Comparison of ENCODE assay signal across 8 mouse cellular contexts in the genomic region with DNA sequence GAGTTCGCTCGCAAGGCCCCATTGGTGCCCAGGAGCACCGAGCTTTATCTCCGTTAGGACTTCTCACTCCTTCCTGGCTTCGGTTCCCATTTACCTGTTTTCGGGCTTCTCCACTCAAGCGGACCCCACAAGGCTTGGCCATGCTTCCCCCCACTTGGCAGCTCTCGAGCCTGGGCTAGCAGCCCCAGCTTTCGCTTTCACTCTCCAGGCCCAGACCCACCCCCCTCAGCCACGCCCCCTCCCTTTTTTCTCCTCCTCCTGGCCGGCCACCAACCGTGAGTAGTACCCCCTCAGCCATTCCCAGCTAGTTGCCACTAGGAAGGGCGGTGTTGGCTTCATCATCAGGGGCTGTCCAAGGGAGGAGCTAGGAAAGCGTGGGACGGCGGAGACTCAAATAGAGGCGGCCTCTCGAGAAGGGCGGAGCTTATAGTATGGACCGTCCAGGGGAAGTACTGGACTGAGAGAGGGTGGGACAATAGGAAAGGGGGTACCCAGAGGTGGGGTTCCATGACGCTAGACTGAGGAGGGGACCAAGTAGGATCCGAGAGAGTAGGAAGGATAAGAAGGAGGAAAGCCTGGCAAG. TPM values are rescaled to one million over a fixed set of nuclear protein-coding genes. Genes with fewer than 3 reads are reported as not detected.
DNase-seq lines count a peak whose midpoint lies in the region; ATAC-seq lines count a peak whose summit lies in the region.

Gene Psme2, minus strand, starts transcription at position 366 of the 583 bp plus-strand sequence.

- DNase-seq in c-Kit-negative CD71-positive TER-119-positive erythroid progenitor cells, embryonic 14.5 days (ENCODE audit: low read depth, low spot score): peak; percentile 86
- DNase-seq in fibroblast of lung, adult 2 months (ENCODE audit: low read depth): peak; percentile 97
- DNase-seq in kidney, postnatal 14 days: peak; percentile 96
- DNase-seq in liver, embryonic 13.5 days: peak; percentile 89
- DNase-seq in neural tube, embryonic 10.5 days (ENCODE audit: extremely low spot score, low spot score): peak; percentile 86
- peak; percentile 97 for DNase-seq in telencephalon, adult 2 months (ENCODE audit: low read depth, low spot score)

- peak within 1 kb of the TSS; percentile 90 to 96 for H3K4me3 ChIP-seq in heart, embryonic 14.5 days (ENCODE audit: control insufficient read depth in 1 of 2, insufficient read depth in 1 of 2, low read depth in 1 of 2, low read length in 2 of 2)
- peak within 1 kb of the TSS; percentile 92 for H3K4me3 ChIP-seq in liver, embryonic 13.5 days (replicated peaks)

- H3K9me3 ChIP-seq in heart, embryonic 14.5 days (ENCODE audit: control insufficient read depth, low read length): no peaks in the 10 kb centered on the region
- no peaks in the 10 kb centered on the region for H3K9me3 ChIP-seq in liver, embryonic 13.5 days (replicated peaks)

- peak within 1 kb of the TSS; percentile 99 to 100 for H3K27ac ChIP-seq in heart, embryonic 14.5 days (replicated peaks in 1 of 2; ENCODE audit: control insufficient read depth in 1 of 2, insufficient read depth in 1 of 2, low read depth in 2 of 2, low read length in 2 of 2)
- H3K27ac ChIP-seq in liver, embryonic 13.5 days: peak within 1 kb of the TSS; percentile 99

- peaks cover 8 to 19% of the 10 kb centered on the region in 2 experiments for H3K4me1 ChIP-seq in heart, embryonic 14.5 days (ENCODE audit: control insufficient read depth in 2 of 2, insufficient read depth in 2 of 2, low read length in 2 of 2)
- peaks cover 65% of the 10 kb centered on the region for H3K4me1 ChIP-seq in liver, embryonic 13.5 days (replicated peaks)

- H3K9ac ChIP-seq in heart, embryonic 14.5 days (ENCODE audit: low read length): peak within 1 kb of the TSS; percentile 94
- H3K9ac ChIP-seq in liver, embryonic 13.5 days: peak within 1 kb of the TSS; percentile 95

- H3K27me3 ChIP-seq in heart, embryonic 14.5 days (ENCODE audit: control insufficient read depth, insufficient read depth, low read length): no peaks in the 10 kb centered on the region
- no peaks in the 10 kb centered on the region for H3K27me3 ChIP-seq in liver, embryonic 13.5 days

- peaks cover 49% of the 10 kb centered on the region for H3K36me3 ChIP-seq in heart, embryonic 14.5 days (ENCODE audit: control insufficient read depth, insufficient read depth, low read length)
- H3K36me3 ChIP-seq in liver, embryonic 13.5 days: peaks cover 51% of the 10 kb centered on the region

- ATAC-seq in CD4-positive, CD25-positive, alpha-beta regulatory T cell, adult 4 months: peak; percentile 60
- peak; percentile 95 for ATAC-seq in heart, embryonic 14.5 days (ENCODE audit: insufficient number of reproducible peaks, insufficient read depth, low FRiP score, low read depth)
- peak; percentile 86 for ATAC-seq in liver, embryonic 13.5 days (ENCODE audit: low read depth)

- WGBS in heart, embryonic 14.5 days: under 1% methylated on average over 22 of the region's 22 CpGs
- under 1% methylated on average over 22 of the region's 22 CpGs for WGBS in liver, embryonic 13.5 days (ENCODE audit: insufficient replicate concordance)

- peak within 1 kb of the TSS; percentile 76 for H3K4me2 ChIP-seq in heart, embryonic 14.5 days (ENCODE audit: low read length)
- peak within 1 kb of the TSS; percentile 88 for H3K4me2 ChIP-seq in liver, embryonic 13.5 days

RNA-seq across cellular contexts. Expression of gene Psme2, which starts in this region (rescaled TPM):
- 100 to 1,000 TPM; 853 to 877 TPM for polyA plus RNA-seq in CD4-positive, CD25-positive, alpha-beta regulatory T cell, adult 4 months (2017; shearing (Covaris generic))
- 225 and 229 TPM in 2 replicates for polyA plus RNA-seq in heart, embryonic 14.5 days (2014; fragmentation: Nextera tagmentation; extraction: Ambion mirVana)
- 202 and 224 TPM in 2 replicates for polyA plus RNA-seq in liver, embryonic 13.5 days (2015; fragmentation: Nextera tagmentation; extraction: Ambion mirVana)

Comparison
In these comparisons a context has a peak if more than half of its experiments do, and no peak if none do; other contexts are left out.
1. Peak in every context shown above with its lines: DNase-seq, ATAC-seq, H3K4me3 ChIP-seq and H3K27ac ChIP-seq.